Mouse (Mus musculus) forebrain, postnatal 0 days (tissue): ENCODE results near the gene Pecam1. TPM values are rescaled to one million over a fixed set of nuclear protein-coding genes. Genes with fewer than 3 reads are reported as not detected.
"Not testable (repeated sequence)": the region's sequence is repeated elsewhere in the genome, so short reads cannot be mapped to it uniquely, and the experiment has no call there.

ENCODE experiments used
- ATAC-seq: fragments of 200-750 bp; cut with Nextera tagmentation; 2 replicates; pipeline ENCODE4 v1.8.0; 2017; ENCODE audit warnings: mild to moderate bottlenecking, moderate library complexity
- DNase-seq: peaks from one replicate; pipeline ENCODE4 v3.0.0-alpha.2; 2015
- H3K27ac ChIP-seq: fragments of 300-500 bp; sonication (generic); 2 replicates; pipeline ENCODE4 v1.5.1; 2014; ENCODE audit warnings: low read depth, mild to moderate bottlenecking, antibody characterized with exemption, low read length, moderate library complexity, mixed read lengths
- H3K27me3 ChIP-seq: fragments of 300-500 bp; sonication (generic); 2 replicates; pipeline ENCODE4 v1.6.1; 2014; ENCODE audit warnings: mild to moderate bottlenecking, low read length, mixed read lengths; ENCODE audit not compliant: insufficient read depth
- H3K36me3 ChIP-seq: fragments of 300-500 bp; sonication (generic); 2 replicates; pipeline ENCODE4 v1.6.1; 2014; ENCODE audit warnings: mild to moderate bottlenecking, moderate library complexity; ENCODE audit not compliant: insufficient read depth
- H3K4me1 ChIP-seq: fragments of 300-500 bp; sonication (generic); 2 replicates; pipeline ENCODE4 v1.6.1; 2014; ENCODE audit warnings: antibody characterized with exemption; ENCODE audit not compliant: insufficient read depth
- H3K4me2 ChIP-seq: fragments of 300-500 bp; sonication (generic); 2 replicates; pipeline ENCODE4 v1.6.1; 2014; ENCODE audit warnings: low read depth, mild to moderate bottlenecking, moderate library complexity
- H3K4me3 ChIP-seq: fragments of 300-500 bp; sonication (generic); 2 replicates; pipeline ENCODE4 v1.5.1; 2014; ENCODE audit warnings: low read depth, low read length, mixed read lengths
- H3K9ac ChIP-seq: fragments of 300-500 bp; sonication (generic); 2 replicates; pipeline ENCODE4 v1.6.1; 2014; ENCODE audit warnings: mild to moderate bottlenecking
- H3K9me3 ChIP-seq: fragments of 300-500 bp; sonication (generic); 2 replicates; pipeline ENCODE4 v1.6.1; 2016; ENCODE audit warnings: low read length
- CTCF ChIP-seq: sonication (generic); IDR thresholded peaks from 2 replicates; pipeline ENCODE4 v1.5.1; 2016; ENCODE audit warnings: antibody characterized with exemption, control low read depth, low read depth
- WGBS: fragments of 180-500 bp; shearing (Covaris S2); extraction: QIAGEN DNeasy Blood & Tissue Kit; methylation state at CpG from one replicate; pipeline ENCODE4 v1.1.7; 2014; 5-methylcytosine and 5-hydroxymethylcytosine counted together
- polyA plus RNA-seq: library from polyadenylated mRNA; unstranded; fragments of >200 nt; fragmentation: Nextera tagmentation; extraction: Ambion mirVana; gene quantifications from 2 replicates; pipeline ENCODE4 v1.2.1, GENCODE M21; 2015
- total RNA-seq: library from RNA; depleted of rRNA; stranded (reverse); fragments of >200 nt; gene quantifications from 2 replicates; pipeline ENCODE4 v1.2.3, GENCODE M21; 2014

Pecam1 gene
- total and polyA plus RNA-seq, 2 experiments from 2014 or later = 10.6 to 22.4 TPM

- TF ChIP-seq CTCF = peak; percentile 32
- ATAC-seq = peak; percentile 36
- Histone ChIP-seq H3K36me3 (peaks cover 35% of the 10 kb centered on the region), H3K4me2 (peak overlapping the region; percentile 57), H3K27me3 (no peaks in the 10 kb centered on the region), H3K9ac (peak overlapping the region; percentile 96), H3K4me3 (peak overlapping the region; percentile 85), H3K4me1 (peaks cover 10% of the 10 kb centered on the region; the same call in 1 of the 2 replicates), H3K9me3 (no peaks in the 10 kb centered on the region), H3K27ac (peak overlapping the region; percentile 98)
- 2% methylated on average over 65 of the region's 65 CpGs for WGBS
- peak; percentile 93 for DNase-seq
Measured at GRCm38 (mm10) chr11:106787131-106788025, 37.0 kb upstream of the Pecam1 start.

- Histone ChIP-seq H3K9me3 (no peaks in the 10 kb centered on the region), H3K27me3 (no peaks in the 10 kb centered on the region), H3K27ac (no peak overlapping the region), H3K4me3 (no peak overlapping the region), H3K9ac (no peak overlapping the region), H3K36me3 (peaks cover 48% of the 10 kb centered on the region), H3K4me2 (peak overlapping the region; percentile 57), H3K4me1 (peaks cover 10% of the 10 kb centered on the region; the same call in 1 of the 2 replicates)
- TF ChIP-seq CTCF = no peak
- DNase-seq = no peak
- ATAC-seq = no peak
- 74% methylated on average over 1 of the region's 1 CpGs for WGBS
Measured at GRCm38 (mm10) chr11:106785043-106785442, 34.6 kb upstream of the Pecam1 start.

GRCm38 (mm10) chr11:106784476-106784875 lies 34.0 kb upstream of the Pecam1 start:
- DNase-seq (no peak), ATAC-seq (no peak)
- peaks cover 51% of the 10 kb centered on the region for H3K36me3 ChIP-seq
- peaks cover 10% of the 10 kb centered on the region; the same call in 1 of the 2 replicates for H3K4me1 ChIP-seq
- H3K9me3 ChIP-seq = no peaks in the 10 kb centered on the region
- H3K9ac ChIP-seq = no peak overlapping the region
- no peak overlapping the region for H3K27ac ChIP-seq
- no peaks in the 10 kb centered on the region for H3K27me3 ChIP-seq
- H3K4me2 ChIP-seq = no peak overlapping the region
- no peak overlapping the region for H3K4me3 ChIP-seq
- no peak for TF ChIP-seq CTCF
- WGBS = 83% methylated on average over 2 of the region's 2 CpGs

GRCm38 (mm10) chr11:106782841-106783764 lies 32.7 kb upstream of the Pecam1 start:
- no peak for ATAC-seq
- no peak overlapping the region for H3K27ac ChIP-seq
- H3K4me2 ChIP-seq = no peak overlapping the region
- H3K36me3 ChIP-seq = peaks cover 51% of the 10 kb centered on the region
- peaks cover 10% of the 10 kb centered on the region; the same call in 1 of the 2 replicates for H3K4me1 ChIP-seq
- no peak overlapping the region for H3K4me3 ChIP-seq
- no peak overlapping the region for H3K9ac ChIP-seq
- no peaks in the 10 kb centered on the region for H3K9me3 ChIP-seq
- WGBS = 78% methylated on average over 9 of the region's 9 CpGs
- no peak for TF ChIP-seq CTCF
- no peaks in the 10 kb centered on the region for H3K27me3 ChIP-seq
- DNase-seq = no peak

- H3K4me2 ChIP-seq, H3K27ac ChIP-seq, ATAC-seq, H3K4me3 ChIP-seq, DNase-seq, H3K9me3 ChIP-seq, H3K9ac ChIP-seq, H3K27me3 ChIP-seq: not testable (repeated sequence)
- peaks cover 51% of the 10 kb centered on the region for H3K36me3 ChIP-seq
- peaks cover 12% of the 10 kb centered on the region; the same call in 1 of the 2 replicates for H3K4me1 ChIP-seq
- 91% methylated on average over 7 of the region's 7 CpGs for WGBS
Measured at GRCm38 (mm10) chr11:106782271-106782670, 31.8 kb upstream of the Pecam1 start.

- no peak overlapping the region for H3K9ac ChIP-seq
- H3K9me3 ChIP-seq = no peaks in the 10 kb centered on the region
- no peak overlapping the region for H3K4me2 ChIP-seq
- 80% methylated on average over 6 of the region's 6 CpGs for WGBS
- no peaks in the 10 kb centered on the region for H3K27me3 ChIP-seq
- peaks cover 47% of the 10 kb centered on the region for H3K36me3 ChIP-seq
- H3K4me3 ChIP-seq = no peak overlapping the region
- peaks cover 11% of the 10 kb centered on the region; the same call in 1 of the 2 replicates for H3K4me1 ChIP-seq
- no peak overlapping the region for H3K27ac ChIP-seq
- no peak for DNase-seq
- ATAC-seq = no peak
- no peak for TF ChIP-seq CTCF
Measured at GRCm38 (mm10) chr11:106780590-106781220, 30.3 kb upstream of the Pecam1 start.
